ENCODE assay signal across 12 mouse cellular contexts in the genomic region with DNA sequence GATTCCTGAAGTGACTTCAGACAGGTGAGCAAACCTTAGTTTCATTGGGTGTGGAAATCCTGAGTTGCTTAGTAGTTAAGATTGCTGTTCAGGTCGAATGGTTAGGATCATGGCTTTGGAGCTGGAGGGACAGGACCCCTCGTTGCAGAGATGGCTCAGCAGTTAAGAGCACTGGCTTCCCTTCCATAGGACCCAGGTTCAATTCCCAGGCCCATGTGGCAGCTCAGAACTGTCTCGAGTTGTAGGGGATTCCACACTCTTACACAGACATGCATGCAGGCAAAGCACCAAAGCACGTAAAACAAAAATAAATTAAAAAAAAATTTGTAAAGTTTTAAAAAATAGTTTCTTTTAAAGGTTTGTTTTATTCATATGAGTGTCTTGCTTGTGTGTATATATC. TPM values are rescaled to one million over a fixed set of nuclear protein-coding genes. Genes with fewer than 3 reads are reported as not detected.
DNase-seq lines count a peak whose midpoint lies in the region; ATAC-seq and TF ChIP-seq lines count a peak whose summit lies in the region.
"Had no signal": no experiment of that assay in that cellular context is flagged by ENCODE, and none has a peak within 500 bp of the region (broad histone marks: within the 10 kb centered on the region; RNA-seq: fewer than 3 reads in every experiment).

No protein-coding gene starts in this region.

- peaks cover 4% of the 10 kb centered on the region for H3K4me1 ChIP-seq in embryonic facial prominence, embryonic 14.5 days (ENCODE audit: control insufficient read depth, insufficient read depth, low read length)
- H3K4me1 ChIP-seq in hindbrain, embryonic 10.5 days (replicated peaks) = peaks cover 10% of the 10 kb centered on the region
- peaks cover 10% of the 10 kb centered on the region for H3K4me1 ChIP-seq in midbrain, embryonic 13.5 days (replicated peaks)
- peaks cover 4% of the 10 kb centered on the region for H3K4me1 ChIP-seq in thymus, adult 2 months (replicated peaks; ENCODE audit: control insufficient read depth, insufficient read depth, low read length)

- peaks cover 18% of the 10 kb centered on the region for H3K36me3 ChIP-seq in embryonic facial prominence, embryonic 14.5 days (ENCODE audit: control insufficient read depth, insufficient read depth, low read length)
- peaks cover 19% of the 10 kb centered on the region for H3K36me3 ChIP-seq in hindbrain, embryonic 10.5 days
- H3K36me3 ChIP-seq in midbrain, embryonic 13.5 days = peaks cover 10% of the 10 kb centered on the region
- peaks cover 5% of the 10 kb centered on the region for H3K36me3 ChIP-seq in thymus, adult 2 months (ENCODE audit: control insufficient read depth, insufficient read depth, low read length)

- no peak for ATAC-seq in embryonic facial prominence, embryonic 14.5 days (ENCODE audit: low read depth)
- ATAC-seq in midbrain, embryonic 13.5 days = peak; percentile 43; the same call in 1 of the 2 replicates
- ATAC-seq in granulocyte monocyte progenitor cell, adult 5-6 weeks (replicated peaks; ENCODE audit: poor library complexity, severe bottlenecking) = no peak

- H3K4me2 ChIP-seq in embryonic facial prominence, embryonic 14.5 days (ENCODE audit: low read depth, low read length) = no peak overlapping the region
- H3K4me2 ChIP-seq in midbrain, embryonic 13.5 days (replicated peaks) = no peak overlapping the region

- H3K4me3 ChIP-seq in left cerebral cortex, adult 2 months = peak overlapping the region; percentile 88
- H3K4me3 ChIP-seq in embryonic facial prominence, embryonic 14.5 days (ENCODE audit: low read depth, low read length) = peak overlapping the region; percentile 98
- H3K4me3 ChIP-seq in hindbrain, embryonic 10.5 days = peak overlapping the region; percentile 79
- H3K4me3 ChIP-seq in midbrain, embryonic 13.5 days (replicated peaks) = no peak overlapping the region
- H3K4me3 ChIP-seq in thymus, adult 2 months (ENCODE audit: control insufficient read depth, insufficient read depth, low read length) = no peak overlapping the region

- no peak overlapping the region for H3K9ac ChIP-seq in embryonic facial prominence, embryonic 14.5 days (ENCODE audit: low read depth, low read length)
- no peak overlapping the region for H3K9ac ChIP-seq in midbrain, embryonic 13.5 days (replicated peaks)

- no peaks in the 10 kb centered on the region for H3K27me3 ChIP-seq in embryonic facial prominence, embryonic 14.5 days (replicated peaks; ENCODE audit: control insufficient read depth, insufficient read depth, low read length)
- no peaks in the 10 kb centered on the region for H3K27me3 ChIP-seq in hindbrain, embryonic 10.5 days (ENCODE audit: insufficient read depth, poor library complexity, severe bottlenecking)
- no peaks in the 10 kb centered on the region for H3K27me3 ChIP-seq in midbrain, embryonic 13.5 days
- H3K27me3 ChIP-seq in thymus, adult 2 months (ENCODE audit: control insufficient read depth, insufficient read depth, low read length) = no peaks in the 10 kb centered on the region

- no peak overlapping the region; the same call in 1 of the 2 replicates for H3K27ac ChIP-seq in left cerebral cortex, adult 2 months
- no peak overlapping the region for H3K27ac ChIP-seq in embryonic facial prominence, embryonic 14.5 days (replicated peaks; ENCODE audit: low read depth, low read length)
- H3K27ac ChIP-seq in hindbrain, embryonic 10.5 days = no peak overlapping the region
- no peak overlapping the region for H3K27ac ChIP-seq in midbrain, embryonic 13.5 days
- no peak overlapping the region for H3K27ac ChIP-seq in thymus, adult 2 months (ENCODE audit: control insufficient read depth, insufficient read depth, low read length)

- WGBS in embryonic facial prominence, embryonic 14.5 days = 71% methylated on average over 4 of the region's 4 CpGs
- 70% methylated on average over 4 of the region's 4 CpGs for WGBS in hindbrain, embryonic 10.5 days
- WGBS in midbrain, embryonic 13.5 days = 69% methylated on average over 4 of the region's 4 CpGs
- WGBS in thymus, adult 2 months = 76% methylated on average over 4 of the region's 4 CpGs

- intact Hi-C loops in left cerebral cortex, adult 2 months (cut with DNase I) = loop anchor here (1.0 kb wide), 1 partner anchor 25 kb away; a partner anchor contains a TSS
- intact Hi-C loops in left cerebral cortex, postnatal 10 days (cut with DNase I) = loop anchor here (10.0 kb wide), 1 partner anchor 60 kb away; no protein-coding TSS in a partner anchor

- DNase-seq in left cerebral cortex, adult 2 months (ENCODE audit: extremely low spot score in 1 of 2, low spot score in 2 of 2) = no peak
- DNase-seq in left cerebral cortex, postnatal 10 days (ENCODE audit: extremely low spot score in 1 of 2, low spot score in 2 of 2) = no peak
- no peak for DNase-seq in embryonic facial prominence, embryonic 14.5 days (ENCODE audit: low spot score)
- no peak for DNase-seq in hindbrain, embryonic 10.5 days (ENCODE audit: low spot score)
- DNase-seq in thymus, adult 2 months = no peak
- no peak for DNase-seq in thymus, adult 18-20 months

- TF ChIP-seq CTCF in left cerebral cortex, adult 2 months (IDR thresholded peaks at IDR 0.05) = no peak
- no peak for TF ChIP-seq CTCF in thymus, adult 2 months (IDR thresholded peaks at IDR 0.05; ENCODE audit: borderline replicate concordance, control insufficient read depth, extremely low read depth, insufficient read depth, low read length, poor library complexity)

- no peak for TF ChIP-seq POLR2A in thymus, adult 2 months (IDR thresholded peaks at IDR 0.05; ENCODE audit: control insufficient read depth, extremely low read depth, insufficient read depth, low read length, poor library complexity)

- H3K9me3 ChIP-seq in embryonic facial prominence, embryonic 14.5 days (ENCODE audit: control insufficient read depth, low read length) = no peaks in the 10 kb centered on the region
- no peaks in the 10 kb centered on the region for H3K9me3 ChIP-seq in hindbrain, embryonic 10.5 days
- no peaks in the 10 kb centered on the region for H3K9me3 ChIP-seq in midbrain, embryonic 13.5 days
- H3K9me3 ChIP-seq: G1E had no signal

RNA-seq across cellular contexts. Expression of a gene that starts 0.4 kb away (rescaled TPM):
- total RNA-seq in left cerebral cortex, adult 2 months (2021) = 10 to 100 TPM; 16.1 to 18.0 TPM
- 10 to 100 TPM; 19.5 to 21.2 TPM for total RNA-seq in left cerebral cortex, postnatal 10 days (2021)
- polyA plus RNA-seq in embryonic facial prominence, embryonic 14.5 days (2014; fragmentation: Nextera tagmentation; extraction: Ambion mirVana) = 14.6 and 17.9 TPM in 2 replicates
- polyA plus RNA-seq in hindbrain, embryonic 10.5 days (2016; fragmentation: Nextera tagmentation; extraction: Ambion mirVana) = 20.5 TPM in 2 replicates
- polyA plus RNA-seq in midbrain, embryonic 13.5 days (2015; fragmentation: Nextera tagmentation; extraction: Ambion mirVana) = 23.4 and 24.6 TPM in 2 replicates
- polyA plus RNA-seq in thymus, adult 2 months (2012; rRNA removed) = 16.2 and 18.4 TPM in 2 replicates
- 17.9 and 35.8 TPM in 2 replicates for total RNA-seq in granulocyte monocyte progenitor cell, adult 5-6 weeks (2014; fragmentation: Nextera tagmentation)
- 23.5 and 24.2 TPM in 2 replicates for total RNA-seq in granulocyte monocyte progenitor cell, adult 5-6 weeks (2017)

RNA-seq across cellular contexts. Expression of a gene that starts 12.5 kb away (rescaled TPM):
- not detected for total RNA-seq in left cerebral cortex, adult 2 months (2021)
- not detected for total RNA-seq in left cerebral cortex, postnatal 10 days (2021)
- polyA plus RNA-seq in embryonic facial prominence, embryonic 14.5 days (2014; fragmentation: Nextera tagmentation; extraction: Ambion mirVana) = not detected in 2 replicates
- not detected in 2 replicates for polyA plus RNA-seq in hindbrain, embryonic 10.5 days (2016; fragmentation: Nextera tagmentation; extraction: Ambion mirVana)
- polyA plus RNA-seq in midbrain, embryonic 13.5 days (2015; fragmentation: Nextera tagmentation; extraction: Ambion mirVana) = not detected in 2 replicates
- polyA plus RNA-seq in thymus, adult 2 months (2012; rRNA removed) = 0.22 TPM in 1 of 2 replicates, not detected in the other
- not detected in 2 replicates for total RNA-seq in granulocyte monocyte progenitor cell, adult 5-6 weeks (2014; fragmentation: Nextera tagmentation)
- total RNA-seq in granulocyte monocyte progenitor cell, adult 5-6 weeks (2017) = not detected in 2 replicates
- total RNA-seq: G1E; gastrocnemius, postnatal 10 days; monocyte, adult 5-6 weeks had no signal
- polyA plus RNA-seq: G1E; limb, embryonic 11.5 days had no signal

RNA-seq across cellular contexts. Expression of a gene that starts 25.5 kb away (rescaled TPM):
- total RNA-seq in left cerebral cortex, adult 2 months (2021) = 10 to 100 TPM; 25.9 to 30.9 TPM
- 10 to 100 TPM; 29.3 to 32.5 TPM for total RNA-seq in left cerebral cortex, postnatal 10 days (2021)
- 176 and 185 TPM in 2 replicates for polyA plus RNA-seq in embryonic facial prominence, embryonic 14.5 days (2014; fragmentation: Nextera tagmentation; extraction: Ambion mirVana)
- 98.2 and 102 TPM in 2 replicates for polyA plus RNA-seq in hindbrain, embryonic 10.5 days (2016; fragmentation: Nextera tagmentation; extraction: Ambion mirVana)
- polyA plus RNA-seq in midbrain, embryonic 13.5 days (2015; fragmentation: Nextera tagmentation; extraction: Ambion mirVana) = 138 and 140 TPM in 2 replicates
- polyA plus RNA-seq in thymus, adult 2 months (2012; rRNA removed) = 27.3 and 28.5 TPM in 2 replicates
- total RNA-seq in granulocyte monocyte progenitor cell, adult 5-6 weeks (2014; fragmentation: Nextera tagmentation) = 81.6 and 82.9 TPM in 2 replicates
- total RNA-seq in granulocyte monocyte progenitor cell, adult 5-6 weeks (2017) = 70.2 and 82.2 TPM in 2 replicates

RNA-seq across cellular contexts. Expression of a gene that starts 36.9 kb away (rescaled TPM):
- 1 to 10 TPM; 2.3 to 3.2 TPM for total RNA-seq in left cerebral cortex, adult 2 months (2021)
- 1 to 10 TPM; 2.6 to 2.8 TPM for total RNA-seq in left cerebral cortex, postnatal 10 days (2021)
- 9.6 and 10.9 TPM in 2 replicates for polyA plus RNA-seq in embryonic facial prominence, embryonic 14.5 days (2014; fragmentation: Nextera tagmentation; extraction: Ambion mirVana)
- 6.3 and 7.8 TPM in 2 replicates for polyA plus RNA-seq in hindbrain, embryonic 10.5 days (2016; fragmentation: Nextera tagmentation; extraction: Ambion mirVana)
- 6.2 TPM in 2 replicates for polyA plus RNA-seq in midbrain, embryonic 13.5 days (2015; fragmentation: Nextera tagmentation; extraction: Ambion mirVana)
- 7.8 TPM in 2 replicates for polyA plus RNA-seq in thymus, adult 2 months (2012; rRNA removed)
- total RNA-seq in granulocyte monocyte progenitor cell, adult 5-6 weeks (2014; fragmentation: Nextera tagmentation) = 0.21 TPM in 1 of 2 replicates, not detected in the other
- total RNA-seq in granulocyte monocyte progenitor cell, adult 5-6 weeks (2017) = not detected in 2 replicates
- polyA plus RNA-seq: G1E had no signal

RNA-seq across cellular contexts. Expression of a gene that starts 43.8 kb away (rescaled TPM):
- total RNA-seq in left cerebral cortex, adult 2 months (2021) = under 1 TPM; 0.14 to 0.25 TPM
- under 1 TPM in 1 of 2 experiments, not detected in 1; 0.26 TPM for total RNA-seq in left cerebral cortex, postnatal 10 days (2021)
- 1.8 and 2.1 TPM in 2 replicates for polyA plus RNA-seq in embryonic facial prominence, embryonic 14.5 days (2014; fragmentation: Nextera tagmentation; extraction: Ambion mirVana)
- polyA plus RNA-seq in hindbrain, embryonic 10.5 days (2016; fragmentation: Nextera tagmentation; extraction: Ambion mirVana) = 0.80 and 0.85 TPM in 2 replicates
- polyA plus RNA-seq in midbrain, embryonic 13.5 days (2015; fragmentation: Nextera tagmentation; extraction: Ambion mirVana) = 0.39 and 0.44 TPM in 2 replicates
- 0.41 and 0.43 TPM in 2 replicates for polyA plus RNA-seq in thymus, adult 2 months (2012; rRNA removed)
- 0.85 TPM in 1 of 2 replicates, not detected in the other for total RNA-seq in granulocyte monocyte progenitor cell, adult 5-6 weeks (2014; fragmentation: Nextera tagmentation)
- 0.31 and 0.52 TPM in 2 replicates for total RNA-seq in granulocyte monocyte progenitor cell, adult 5-6 weeks (2017)
- total RNA-seq: G1E; monocyte, adult 5-6 weeks had no signal
- polyA plus RNA-seq: G1E had no signal

Comparison
In these comparisons a context has a peak if more than half of its experiments do, and no peak if none do; other contexts are left out.
1. H3K4me3 ChIP-seq: peak in left cerebral cortex, adult 2 months (single experiment), embryonic facial prominence, embryonic 14.5 days (single experiment) and hindbrain, embryonic 10.5 days (single experiment); none in midbrain, embryonic 13.5 days (single experiment) and thymus, adult 2 months (single experiment).